Comparison of ENCODE assay signal across 7 mouse cellular contexts in the genomic region with DNA sequence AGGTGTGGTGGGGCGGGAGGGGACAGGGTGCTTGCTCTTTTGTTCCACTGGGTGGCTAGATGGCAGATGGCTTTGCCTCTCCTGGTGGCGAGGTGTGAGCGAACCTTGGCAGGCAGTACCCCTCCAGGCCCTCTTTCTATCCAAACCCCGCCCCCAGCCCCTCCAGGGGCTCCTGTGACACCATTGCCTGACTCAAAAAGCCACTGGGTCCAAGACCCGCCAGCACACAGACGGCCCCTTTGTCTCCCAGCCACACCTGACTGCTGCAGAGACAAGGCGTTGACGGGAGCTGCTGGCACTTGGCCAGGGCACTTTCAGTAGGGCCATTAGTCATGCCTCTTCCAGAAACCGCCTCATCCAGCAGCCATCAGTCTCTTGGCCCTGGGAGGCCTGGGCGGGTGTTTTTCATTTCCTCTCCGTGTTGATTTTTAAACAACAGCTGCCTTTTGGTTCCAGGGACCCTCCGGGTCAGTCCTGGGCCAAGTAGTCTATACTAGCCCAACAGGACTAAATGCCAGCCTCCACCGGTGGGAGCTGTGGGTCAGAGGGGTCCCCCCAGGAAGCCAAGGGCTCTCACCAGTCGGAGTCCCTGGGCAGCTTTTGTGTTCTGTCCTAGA. TPM values are rescaled to one million over a fixed set of nuclear protein-coding genes. Genes with fewer than 3 reads are reported as not detected.
DNase-seq lines count a peak whose midpoint lies in the region; ATAC-seq and TF ChIP-seq lines count a peak whose summit lies in the region.

No protein-coding gene starts in this region.

- no peak overlapping the region for H3K27ac ChIP-seq in ES-E14 (ENCODE audit: insufficient read depth, low read depth, low read length, poor library complexity, severe bottlenecking)
- no peak overlapping the region for H3K27ac ChIP-seq in heart, adult 2 months
- peak overlapping the region; percentile 56 for H3K27ac ChIP-seq in midbrain, embryonic 15.5 days

- TF ChIP-seq POLR2A in heart, adult 2 months (IDR thresholded peaks at IDR 0.05; ENCODE audit: insufficient read depth, low read depth, low read length): no peak

- peak; percentile 62 for DNase-seq in ES-E14 (ENCODE audit: low read depth, low spot score)
- peak; percentile 69 to 77 for DNase-seq in adrenal gland, adult (ENCODE audit: inconsistent age in 2 of 2, low spot score in 1 of 2)
- peak; percentile 73 for DNase-seq in embryo, embryonic 11.5 days (ENCODE audit: low read depth, low spot score)
- DNase-seq in heart, adult 2 months: peak; percentile 64 to 71
- DNase-seq in kidney, postnatal 25 days: peak; percentile 53 to 65

- ATAC-seq in midbrain, embryonic 15.5 days (replicated peaks): peak; percentile 78
- ATAC-seq in frontal cortex, adult (ENCODE audit: low TSS enrichment): no peak

- in situ Hi-C loops in ES-E14 (cut with MboI; ENCODE audit: low sequenced_read_pairs in 2 of 2, unreplicated experiment in 2 of 2): no loop called here

- peak overlapping the region; percentile 37 to 47 for H3K4me3 ChIP-seq in ES-E14 (ENCODE audit: insufficient read depth in 1 of 2, low read depth in 1 of 2, low read length in 2 of 2, poor library complexity in 1 of 2, severe bottlenecking in 1 of 2)
- no peak overlapping the region for H3K4me3 ChIP-seq in heart, adult 2 months
- no peak overlapping the region for H3K4me3 ChIP-seq in midbrain, embryonic 15.5 days

- no peaks in the 10 kb centered on the region for H3K79me2 ChIP-seq in heart, adult 2 months (replicated peaks; ENCODE audit: control insufficient read depth, insufficient read depth, low read length)

- TF ChIP-seq EP300 in heart, adult 2 months (IDR thresholded peaks at IDR 0.05; ENCODE audit: insufficient read depth, low read depth, low read length): no peak

- H3K4me1 ChIP-seq in ES-E14 (ENCODE audit: control insufficient read depth in 2 of 2, insufficient read depth in 2 of 2, low read length in 2 of 2, poor library complexity in 1 of 2): peaks cover 0 to 5% of the 10 kb centered on the region in 2 experiments; a peak in 1 of 4 replicates
- H3K4me1 ChIP-seq in heart, adult 2 months (ENCODE audit: control insufficient read depth, insufficient read depth, low read length): no peaks in the 10 kb centered on the region
- H3K4me1 ChIP-seq in midbrain, embryonic 15.5 days: peaks cover 9% of the 10 kb centered on the region

- no peaks in the 10 kb centered on the region for H3K36me3 ChIP-seq in ES-E14 (ENCODE audit: control insufficient read depth, insufficient read depth, low read length, poor library complexity, severe bottlenecking)
- H3K36me3 ChIP-seq in heart, adult 2 months (ENCODE audit: control insufficient read depth, insufficient read depth, low read length): no peaks in the 10 kb centered on the region
- H3K36me3 ChIP-seq in midbrain, embryonic 15.5 days (replicated peaks): no peaks in the 10 kb centered on the region

- H3K27me3 ChIP-seq in heart, adult 2 months (ENCODE audit: control insufficient read depth, insufficient read depth, low read length): no peaks in the 10 kb centered on the region
- no peaks in the 10 kb centered on the region for H3K27me3 ChIP-seq in midbrain, embryonic 15.5 days (replicated peaks)

- intact Hi-C loops in heart, adult 2 months (cut with DNase I): no loop called here

- H3K9ac ChIP-seq in ES-E14 (ENCODE audit: insufficient read depth, low read depth, low read length, poor library complexity, severe bottlenecking): peak overlapping the region; percentile 24
- no peak overlapping the region for H3K9ac ChIP-seq in heart, adult 2 months (ENCODE audit: low read depth, low read length)
- H3K9ac ChIP-seq in midbrain, embryonic 15.5 days: no peak overlapping the region

- WGBS in heart, adult 2 months: 18% methylated on average over 14 of the region's 14 CpGs
- 27% methylated on average over 14 of the region's 14 CpGs for WGBS in midbrain, embryonic 15.5 days

- H3K9me3 ChIP-seq in ES-E14 (ENCODE audit: control insufficient read depth, insufficient read depth, low read depth, low read length): no peaks in the 10 kb centered on the region
- no peaks in the 10 kb centered on the region for H3K9me3 ChIP-seq in midbrain, embryonic 15.5 days

- H3K4me2 ChIP-seq in midbrain, embryonic 15.5 days: no peak overlapping the region

- no peak for TF ChIP-seq CTCF in heart, adult 2 months (IDR thresholded peaks at IDR 0.05)

TF ChIP-seq in ES-E14, 5 proteins besides CTCF, POLR2A, EP300 and RAD21:
- TF ChIP-seq MAFK (IDR thresholded peaks at IDR 0.05; ENCODE audit: insufficient read depth, low read depth, low read length) (no peak), CHD2 (IDR thresholded peaks at IDR 0.05; ENCODE audit: low read depth, low read length) (no peak), ZNF384 (IDR thresholded peaks at IDR 0.05; ENCODE audit: low read depth, low read length) (no peak), HCFC1 (IDR thresholded peaks at IDR 0.05; ENCODE audit: borderline replicate concordance, insufficient read depth, low read length) (no peak), ZC3H11A (IDR thresholded peaks at IDR 0.05; ENCODE audit: borderline replicate concordance, low read depth, low read length) (no peak)

RNA-seq across cellular contexts. Expression of gene Medag, which starts 58.4 kb away (rescaled TPM):
- not detected in 2 replicates for total RNA-seq in ES-E14 (2012; rRNA removed)
- total RNA-seq in heart, adult 2 months (2021): 10 to 100 TPM; 12.3 to 12.5 TPM
- polyA plus RNA-seq in heart, adult 2 months (2012; rRNA removed): 6.7 and 10.9 TPM in 2 replicates
- 2.6 and 2.7 TPM in 2 replicates for polyA plus RNA-seq in midbrain, embryonic 15.5 days (2015; fragmentation: Nextera tagmentation; extraction: Ambion mirVana)

Comparison
In these comparisons a context has a peak if more than half of its experiments do, and no peak if none do; other contexts are left out.
1. H3K4me3 ChIP-seq: peak in ES-E14 (2 of 2); none in heart, adult 2 months (single experiment) and midbrain, embryonic 15.5 days (single experiment).
2. RNA of gene Medag, which starts 58.4 kb away (total RNA-seq): 12.3 to 12.5 TPM in heart, adult 2 months; not detected in ES-E14; every median in the first group is over 10 times any median in the second.
3. Peak in every context shown above with its lines, with median percentiles within 50 percentile points of each other: DNase-seq.